Mouse (Mus musculus) neural tube, embryonic 11.5 days (tissue): ENCODE measurements around the gene Aven. TPM values are rescaled to one million over a fixed set of nuclear protein-coding genes. Genes with fewer than 3 reads are reported as not detected.

Experiments used
- ATAC-seq: fragments of 200-750 bp; cut with Nextera tagmentation; 2 replicates; pipeline ENCODE4 v1.8.0; 2017; ENCODE audit warnings: moderate number of reproducible peaks, mild to moderate bottlenecking, moderate TSS enrichment, moderate library complexity; ENCODE audit not compliant: insufficient read depth, low FRiP score, low TSS enrichment
- DNase-seq: peaks from one replicate; pipeline ENCODE4 v3.0.0-alpha.2; 2015; ENCODE audit warnings: low spot score
- H3K27ac ChIP-seq: fragments of 300-500 bp; sonication (generic); 2 replicates; pipeline ENCODE4 v1.5.1; 2014; ENCODE audit warnings: low read depth, mild to moderate bottlenecking, low read length
- H3K27me3 ChIP-seq: fragments of 300-500 bp; sonication (generic); 2 replicates; pipeline ENCODE4 v1.6.1; 2014; ENCODE audit warnings: mild to moderate bottlenecking, low read length, mixed read lengths; ENCODE audit not compliant: control insufficient read depth, insufficient read depth
- H3K36me3 ChIP-seq: fragments of 300-500 bp; sonication (generic); 2 replicates; pipeline ENCODE4 v1.6.1; 2014; ENCODE audit warnings: mild to moderate bottlenecking, low read length, moderate library complexity, mixed read lengths; ENCODE audit not compliant: control insufficient read depth, insufficient read depth
- H3K4me1 ChIP-seq: fragments of 300-500 bp; sonication (generic); 2 replicates; pipeline ENCODE4 v1.6.1; 2014; ENCODE audit warnings: low read length, mixed read lengths; ENCODE audit not compliant: control insufficient read depth, insufficient read depth
- H3K4me2 ChIP-seq: fragments of 300-500 bp; sonication (generic); 2 replicates; pipeline ENCODE4 v1.6.1; 2014; ENCODE audit warnings: low read depth, mild to moderate bottlenecking, moderate library complexity
- H3K4me3 ChIP-seq: fragments of 300-500 bp; sonication (generic); 2 replicates; pipeline ENCODE4 v1.5.1; 2014; ENCODE audit warnings: low read depth, low read length
- H3K9ac ChIP-seq: fragments of 300-500 bp; sonication (generic); 2 replicates; pipeline ENCODE4 v1.6.1; 2014; ENCODE audit warnings: mild to moderate bottlenecking, low read length
- H3K9me3 ChIP-seq: fragments of 300-500 bp; sonication (generic); 2 replicates; pipeline ENCODE4 v1.6.1; 2016; ENCODE audit warnings: low read length; ENCODE audit not compliant: control insufficient read depth
- WGBS: fragments of 180-500 bp; shearing (Covaris S2); extraction: QIAGEN DNeasy Blood & Tissue Kit; methylation state at CpG from one replicate; pipeline ENCODE4 v1.1.7; 2014; 5-methylcytosine and 5-hydroxymethylcytosine counted together
- polyA plus RNA-seq: library from polyadenylated mRNA; unstranded; fragments of >200 nt; fragmentation: Nextera tagmentation; extraction: Ambion mirVana; gene quantifications from 2 replicates; pipeline ENCODE4 v1.2.1, GENCODE M21; 2014

Aven gene
- polyA plus RNA-seq, 1 experiment from 2014 or later: 7.7 TPM

DNA sequence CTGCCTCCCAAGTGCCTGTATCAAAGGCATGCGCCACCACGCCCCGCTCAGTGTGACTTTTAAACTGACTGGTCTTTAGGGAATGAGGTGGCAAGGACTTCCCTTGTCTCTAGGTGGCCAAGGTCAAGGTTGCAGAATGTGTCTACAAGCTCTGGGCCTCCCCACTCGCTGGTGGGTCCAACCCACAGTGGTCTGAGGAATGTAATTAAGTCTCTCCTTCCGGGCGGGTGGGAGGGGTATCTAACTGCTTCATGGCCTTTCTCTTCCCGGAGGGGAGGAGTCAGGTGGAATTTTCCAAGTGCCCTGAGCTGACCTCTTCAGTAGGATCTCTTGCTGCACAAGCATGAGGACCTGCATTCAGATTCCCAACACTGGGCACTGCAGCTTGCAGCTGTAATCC is 5.1 kb downstream of the Aven start:
- ATAC-seq (no peak), DNase-seq (no peak)
- no peak overlapping the region for H3K9ac ChIP-seq
- H3K4me3 ChIP-seq: no peak overlapping the region
- H3K36me3 ChIP-seq: no peaks in the 10 kb centered on the region
- 0 out of 2 replicates have a peak, but pooled peaks cover 3% of the 10 kb centered on the region for H3K4me1 ChIP-seq
- H3K4me2 ChIP-seq: no peak overlapping the region
- H3K9me3 ChIP-seq: no peaks in the 10 kb centered on the region
- WGBS: 65% methylated on average over 7 of the region's 7 CpGs
- no peak overlapping the region for H3K27ac ChIP-seq
- H3K27me3 ChIP-seq: no peaks in the 10 kb centered on the region

DNA sequence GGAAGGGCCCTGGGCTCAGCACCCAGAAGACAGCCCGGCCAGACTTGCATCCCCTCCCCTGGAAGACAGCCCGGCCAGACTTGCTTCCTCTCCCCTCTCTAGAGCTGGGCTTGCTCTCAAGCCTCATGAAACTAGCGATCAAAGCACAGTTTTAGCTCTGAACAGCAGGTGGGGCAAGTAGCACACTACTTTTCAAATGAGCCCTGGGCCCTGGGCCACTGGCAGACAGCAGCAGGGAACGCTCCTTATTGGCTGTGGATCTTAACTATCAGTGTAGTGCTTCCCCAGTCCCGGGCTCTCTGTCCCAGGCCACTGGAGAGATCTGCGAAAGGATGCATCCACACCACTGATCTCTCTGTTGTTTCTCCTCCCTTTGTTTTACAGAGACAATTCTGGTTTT is 8.4 kb downstream of the Aven start:
- Histone ChIP-seq H3K9me3 (no peaks in the 10 kb centered on the region), H3K4me1 (no peaks in the 10 kb centered on the region), H3K4me2 (no peak overlapping the region), H3K27me3 (no peaks in the 10 kb centered on the region), H3K4me3 (no peak overlapping the region), H3K27ac (no peak overlapping the region), H3K9ac (no peak overlapping the region), H3K36me3 (no peaks in the 10 kb centered on the region)
- 8% methylated on average over 6 of the region's 6 CpGs for WGBS
- DNase-seq (peak; percentile 78), ATAC-seq (peak; percentile 95)

DNA sequence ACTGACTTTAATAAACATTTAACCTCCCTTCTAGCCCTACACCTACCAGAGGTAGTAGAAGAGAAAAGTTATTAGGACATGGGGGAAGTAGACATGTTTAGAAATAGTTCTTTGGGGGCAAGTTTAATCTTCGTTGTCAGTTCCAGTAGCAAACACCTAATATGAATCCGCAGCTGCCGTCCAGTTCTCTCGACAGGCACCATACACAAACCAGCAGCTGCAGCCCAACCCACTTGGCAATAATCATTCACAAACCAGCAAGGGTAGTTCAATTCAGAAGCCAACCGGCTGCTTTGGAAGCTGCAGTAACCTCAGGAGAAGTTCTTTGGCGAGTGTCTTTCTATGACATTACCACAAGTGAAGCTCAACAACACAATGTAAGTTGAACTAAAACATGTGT is 11.2 kb downstream of the Aven start:
- H3K4me2 ChIP-seq: no peak overlapping the region
- no peaks in the 10 kb centered on the region for H3K27me3 ChIP-seq
- DNase-seq (no peak), ATAC-seq (no peak)
- no peaks in the 10 kb centered on the region for H3K9me3 ChIP-seq
- H3K4me3 ChIP-seq: no peak overlapping the region
- H3K27ac ChIP-seq: no peak overlapping the region
- WGBS: 87% methylated on average over 6 of the region's 6 CpGs
- H3K36me3 ChIP-seq: no peaks in the 10 kb centered on the region
- no peaks in the 10 kb centered on the region for H3K4me1 ChIP-seq
- no peak overlapping the region for H3K9ac ChIP-seq

DNA sequence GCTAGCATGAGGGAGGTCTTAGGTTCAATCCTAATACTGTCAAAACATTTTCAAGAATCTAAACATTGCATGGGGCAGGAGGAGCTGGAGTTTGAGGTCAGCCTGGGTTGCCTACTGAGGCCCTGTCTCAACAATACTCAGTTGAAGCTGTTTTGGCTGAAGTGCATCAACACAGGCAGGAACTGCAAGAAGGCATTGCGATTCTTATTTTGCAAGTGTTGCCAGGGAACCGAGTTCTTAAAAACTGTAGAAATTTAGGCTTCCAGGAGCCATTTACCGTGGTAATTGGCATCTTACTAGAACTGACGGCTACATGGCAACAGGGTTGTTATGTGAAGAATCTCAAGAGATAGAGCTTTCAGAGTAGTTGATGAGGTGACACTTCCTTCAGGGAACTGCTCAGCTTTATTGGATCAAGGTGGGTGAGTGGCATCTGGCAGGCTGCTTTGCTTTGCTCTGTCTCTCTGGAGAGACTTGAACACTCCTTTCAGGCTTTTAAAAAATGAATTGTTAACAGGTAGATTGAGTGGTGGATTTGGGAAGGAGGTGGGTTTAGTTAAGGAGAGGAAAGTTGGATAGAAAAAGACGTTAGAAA is 14.2 kb downstream of the Aven start:
- Histone ChIP-seq H3K4me3 (no peak overlapping the region), H3K36me3 (no peaks in the 10 kb centered on the region), H3K9me3 (no peaks in the 10 kb centered on the region), H3K27me3 (no peaks in the 10 kb centered on the region), H3K27ac (no peak overlapping the region), H3K4me1 (no peaks in the 10 kb centered on the region), H3K4me2 (no peak overlapping the region), H3K9ac (no peak overlapping the region)
- WGBS: 85% methylated on average over 5 of the region's 5 CpGs
- ATAC-seq (no peak), DNase-seq (no peak)

DNA sequence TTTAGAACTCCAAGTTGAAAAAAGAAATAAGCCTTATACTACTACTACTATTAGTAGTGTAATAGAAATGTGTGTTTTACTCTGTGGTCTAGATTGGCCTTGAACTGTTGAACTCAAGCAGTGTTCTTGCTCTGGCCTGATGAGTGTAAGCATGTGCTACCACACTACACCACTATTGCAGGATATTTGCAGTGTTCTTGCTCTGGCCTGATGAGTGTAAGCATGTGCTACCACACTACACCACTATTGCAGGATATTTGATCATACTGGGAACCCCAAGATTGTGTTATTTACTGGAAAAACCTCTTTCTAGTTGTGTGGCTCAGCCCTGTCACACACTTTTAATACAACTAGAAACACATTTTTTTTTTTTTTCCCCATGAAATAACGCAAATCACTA is 14.7 kb downstream of the Aven start:
- DNase-seq (no peak), ATAC-seq (no peak)
- Histone ChIP-seq H3K9ac (no peak overlapping the region), H3K27ac (no peak overlapping the region), H3K9me3 (no peaks in the 10 kb centered on the region), H3K27me3 (no peaks in the 10 kb centered on the region), H3K36me3 (no peaks in the 10 kb centered on the region), H3K4me3 (no peak overlapping the region), H3K4me2 (no peak overlapping the region), H3K4me1 (no peaks in the 10 kb centered on the region)
- 97% methylated on average over 1 of the region's 1 CpGs for WGBS

DNA sequence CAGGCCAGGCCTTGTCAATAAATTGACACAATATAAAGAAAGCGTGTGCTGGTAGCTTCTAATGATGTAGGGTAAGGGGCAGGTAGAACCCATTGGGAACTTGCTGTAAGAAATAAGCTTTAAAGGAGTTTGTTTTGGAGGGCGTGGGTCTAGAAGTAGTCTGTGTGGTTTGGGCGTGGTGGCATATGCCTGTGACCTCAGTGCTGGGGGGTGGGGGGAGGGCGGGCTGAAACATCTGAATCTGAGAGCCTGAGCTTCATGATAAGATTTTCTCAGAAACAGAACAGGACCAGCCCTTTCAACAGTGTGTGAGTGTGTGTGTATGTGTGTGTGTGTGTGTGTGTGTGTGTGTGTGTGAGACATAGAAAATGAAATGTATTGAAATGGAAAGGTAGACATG is 17.4 kb downstream of the Aven start:
- WGBS: 85% methylated on average over 4 of the region's 4 CpGs
- Histone ChIP-seq H3K27me3 (no peaks in the 10 kb centered on the region), H3K27ac (no peak overlapping the region)

DNA sequence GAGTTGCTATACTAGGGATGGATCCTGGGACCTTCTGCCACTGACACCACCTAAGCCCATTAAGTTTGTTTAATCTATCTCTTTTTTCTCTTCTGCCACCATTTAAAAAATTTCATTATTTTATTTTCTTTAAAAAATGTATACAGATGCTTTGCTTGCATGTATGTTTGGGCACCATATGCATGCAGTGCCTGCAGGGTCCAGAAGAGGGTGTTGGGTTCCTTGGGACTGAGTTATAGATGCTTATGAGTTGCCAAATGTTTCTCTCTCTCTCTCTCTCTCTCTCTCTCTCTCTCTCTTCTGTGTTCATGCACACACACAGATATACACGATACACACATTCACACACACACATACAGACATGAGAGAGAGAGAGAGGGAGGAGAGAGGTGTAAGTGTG is 20.3 kb downstream of the Aven start:
- H3K4me2 ChIP-seq: no peak overlapping the region
- H3K9me3 ChIP-seq: no peaks in the 10 kb centered on the region
- H3K4me1 ChIP-seq: no peaks in the 10 kb centered on the region
- no peak for DNase-seq
- no peak for ATAC-seq
- no peaks in the 10 kb centered on the region for H3K27me3 ChIP-seq
- no peak overlapping the region for H3K9ac ChIP-seq
- H3K4me3 ChIP-seq: no peak overlapping the region
- H3K27ac ChIP-seq: no peak overlapping the region
- no peaks in the 10 kb centered on the region for H3K36me3 ChIP-seq
- 83% methylated on average over 1 of the region's 1 CpGs for WGBS

More for the DNA sequence above, 17.4 kb downstream of the Aven start:
- no peaks in the 10 kb centered on the region for H3K36me3 ChIP-seq
- no peak for ATAC-seq
- no peak for DNase-seq
- H3K9ac ChIP-seq: no peak overlapping the region
- no peak overlapping the region for H3K4me3 ChIP-seq
- H3K4me2 ChIP-seq: no peak overlapping the region
- H3K9me3 ChIP-seq: no peaks in the 10 kb centered on the region
- no peaks in the 10 kb centered on the region for H3K4me1 ChIP-seq

DNA sequence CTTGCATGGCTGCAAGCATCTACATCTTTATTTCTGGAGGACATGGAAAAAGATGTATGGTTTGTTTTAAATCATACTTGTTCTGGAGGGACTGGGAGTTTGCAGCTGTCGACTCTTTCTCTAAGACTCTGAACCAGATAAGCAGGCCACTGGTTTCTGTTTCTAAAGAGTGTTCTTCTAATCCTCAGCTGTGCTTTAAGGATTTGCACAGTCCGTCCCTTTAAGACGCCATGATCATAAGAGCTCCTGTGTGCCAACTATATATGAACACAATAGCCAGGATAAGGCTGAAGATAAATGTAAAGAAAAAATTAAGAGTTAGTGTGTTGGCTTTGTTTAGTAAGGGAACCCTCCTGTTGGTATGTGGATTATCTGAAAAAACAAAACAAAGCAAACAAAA is 24.0 kb downstream of the Aven start:
- Histone ChIP-seq H3K9me3 (no peaks in the 10 kb centered on the region), H3K27me3 (no peaks in the 10 kb centered on the region), H3K4me1 (no peaks in the 10 kb centered on the region), H3K27ac (no peak overlapping the region), H3K36me3 (no peaks in the 10 kb centered on the region), H3K9ac (no peak overlapping the region), H3K4me3 (no peak overlapping the region), H3K4me2 (no peak overlapping the region)
- WGBS: 87% methylated on average over 3 of the region's 3 CpGs
- DNase-seq (no peak), ATAC-seq (no peak)

DNA sequence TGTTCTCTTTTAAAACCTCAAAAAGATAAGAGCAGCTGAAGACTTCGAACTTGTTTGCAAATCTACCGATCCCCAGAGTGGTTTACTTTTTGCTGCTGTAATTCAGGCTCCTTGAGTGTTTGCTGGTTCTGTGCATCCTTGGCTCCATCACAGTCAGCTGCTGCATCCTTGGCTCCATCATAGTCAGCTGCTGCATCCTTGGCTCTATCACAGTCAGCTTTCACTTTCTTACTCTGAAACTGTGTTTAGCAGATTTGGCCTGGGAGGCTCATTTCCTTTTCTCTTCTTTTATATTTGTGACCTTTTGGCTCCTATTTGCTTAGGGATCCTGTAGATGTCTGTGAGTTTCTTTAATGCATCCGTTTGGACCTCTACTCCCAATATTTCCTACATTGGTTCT is 24.5 kb downstream of the Aven start:
- DNase-seq (no peak), ATAC-seq (no peak)
- H3K4me3 ChIP-seq: no peak overlapping the region
- no peak overlapping the region for H3K9ac ChIP-seq
- H3K9me3 ChIP-seq: no peaks in the 10 kb centered on the region
- WGBS: 91% methylated on average over 3 of the region's 3 CpGs
- no peaks in the 10 kb centered on the region for H3K36me3 ChIP-seq
- H3K27me3 ChIP-seq: no peaks in the 10 kb centered on the region
- H3K4me1 ChIP-seq: no peaks in the 10 kb centered on the region
- H3K27ac ChIP-seq: no peak overlapping the region
- H3K4me2 ChIP-seq: no peak overlapping the region
